Mouse (Mus musculus): ENCODE data around the gene Ifnab.

Ifnab gene

GRCm38 (mm10) chr4:88691259-88691658 lies at the start of gene Ifnab:
TSS of gene Ifnab (minus strand) at chr4:88691359.
- DNase-seq (ENCODE audit: low spot score in 2 of 2): no peak

- DNase-seq (ENCODE audit: low spot score in 2 of 2): no peak
These were observed 47.9 kb upstream of the Ifnab start for GRCm38 (mm10) chr4:88739036-88739435.

GRCm38 (mm10) chr4:88738480-88738879 lies 47.3 kb upstream of the Ifnab start:
- peak in 1 of 2 experiments; percentile 38 for DNase-seq (ENCODE audit: low spot score in 2 of 2)

DNA sequence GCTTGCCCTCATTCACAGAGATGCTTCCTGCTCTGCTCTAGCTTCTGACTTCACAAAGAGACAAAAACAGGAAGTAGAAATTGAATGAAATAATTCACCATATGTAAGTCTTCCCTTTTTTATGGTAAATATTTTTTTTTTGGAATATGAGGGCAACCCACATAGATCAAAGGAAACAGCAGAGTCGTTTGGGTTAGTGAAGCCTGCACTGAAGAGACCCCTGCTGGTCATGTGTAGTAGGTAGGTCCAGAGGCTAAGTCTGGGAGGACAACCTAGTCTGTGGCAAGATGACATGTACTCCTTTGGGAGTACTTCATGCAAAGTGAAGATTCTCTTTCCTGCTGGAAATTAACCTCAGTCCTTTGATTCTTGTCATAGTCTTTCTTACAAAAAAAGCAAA lies 36.2 kb upstream of the Ifnab start:
- no peak for DNase-seq (ENCODE audit: low spot score in 2 of 2)

DNA sequence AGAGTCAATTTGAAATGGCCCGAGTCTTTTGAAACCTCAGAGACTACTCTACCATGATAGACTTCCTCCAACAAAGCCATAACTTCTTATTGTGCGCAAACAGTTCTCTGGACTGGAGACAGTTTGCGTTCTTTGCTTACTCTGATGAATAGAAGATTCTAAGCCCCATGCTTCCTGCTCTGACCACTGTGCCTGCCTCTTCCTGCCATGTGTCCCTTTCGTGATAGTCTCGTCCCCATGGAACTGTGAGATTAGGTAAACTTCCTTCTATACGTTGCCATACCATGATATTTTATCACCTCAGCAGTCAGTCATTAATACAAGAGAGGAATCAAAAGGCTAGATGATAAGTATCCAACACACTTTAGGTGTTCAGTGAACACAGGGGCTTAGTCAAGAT lies 35.6 kb upstream of the Ifnab start:
- no peak for DNase-seq (ENCODE audit: low spot score in 2 of 2)

- DNase-seq (ENCODE audit: low spot score in 2 of 2): no peak
These were observed 32.4 kb upstream of the Ifnab start for GRCm38 (mm10) chr4:88723497-88724090.

- DNase-seq (ENCODE audit: low spot score in 2 of 2): peak; percentile 79 to 88
These were observed 30.9 kb upstream of the Ifnab start, which contains the start of the genes Gm26566 and Klhl9 for GRCm38 (mm10) chr4:88721791-88722721. TSS of gene Gm26566 (plus strand) at chr4:88721805. TSS of gene Klhl9 (minus strand) at chr4:88722465.

DNA sequence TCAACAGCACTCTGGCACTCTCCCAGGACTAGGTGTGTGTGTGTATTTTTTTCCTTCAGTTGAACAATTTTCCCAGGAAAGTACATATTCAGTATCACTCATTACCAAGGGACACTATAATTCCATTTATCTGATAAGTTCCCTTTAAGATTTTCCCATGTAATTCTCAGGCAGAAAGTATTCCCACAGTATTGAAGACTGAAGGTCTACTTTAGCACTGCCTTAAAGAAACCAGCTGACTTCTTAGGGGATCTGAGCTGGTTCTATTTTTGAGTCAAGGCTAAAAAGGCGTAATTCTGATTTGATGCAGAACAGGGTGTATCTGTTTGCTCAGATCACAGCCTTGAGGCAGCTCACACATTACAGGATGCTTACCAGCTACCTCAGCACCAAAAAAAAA lies 27.6 kb upstream of the Ifnab start:
- no peak for DNase-seq (ENCODE audit: low spot score in 2 of 2)

GRCm38 (mm10) chr4:88715059-88715458 lies 23.9 kb upstream of the Ifnab start:
- DNase-seq (ENCODE audit: low spot score in 2 of 2): no peak

DNA sequence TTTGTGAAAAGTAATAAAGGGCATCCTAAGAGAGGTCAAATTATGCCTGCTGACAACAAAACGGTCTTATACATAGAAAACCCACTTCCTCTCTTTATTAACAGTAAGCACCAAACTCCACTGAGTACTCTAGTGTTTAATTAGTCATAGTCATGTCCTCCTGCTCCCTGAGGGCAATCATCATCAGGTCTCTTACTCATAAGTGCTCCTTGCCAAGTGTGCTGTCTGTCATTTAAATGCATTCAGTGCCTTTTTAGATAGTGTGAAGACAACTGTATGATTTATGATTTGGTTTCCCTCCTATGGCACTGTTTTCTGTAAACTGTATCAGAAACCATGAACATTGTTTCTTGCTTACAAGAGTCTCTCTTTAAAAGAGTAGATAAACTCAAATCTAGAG lies 23.1 kb upstream of the Ifnab start:
- no peak for DNase-seq (ENCODE audit: low spot score in 2 of 2)

DNA sequence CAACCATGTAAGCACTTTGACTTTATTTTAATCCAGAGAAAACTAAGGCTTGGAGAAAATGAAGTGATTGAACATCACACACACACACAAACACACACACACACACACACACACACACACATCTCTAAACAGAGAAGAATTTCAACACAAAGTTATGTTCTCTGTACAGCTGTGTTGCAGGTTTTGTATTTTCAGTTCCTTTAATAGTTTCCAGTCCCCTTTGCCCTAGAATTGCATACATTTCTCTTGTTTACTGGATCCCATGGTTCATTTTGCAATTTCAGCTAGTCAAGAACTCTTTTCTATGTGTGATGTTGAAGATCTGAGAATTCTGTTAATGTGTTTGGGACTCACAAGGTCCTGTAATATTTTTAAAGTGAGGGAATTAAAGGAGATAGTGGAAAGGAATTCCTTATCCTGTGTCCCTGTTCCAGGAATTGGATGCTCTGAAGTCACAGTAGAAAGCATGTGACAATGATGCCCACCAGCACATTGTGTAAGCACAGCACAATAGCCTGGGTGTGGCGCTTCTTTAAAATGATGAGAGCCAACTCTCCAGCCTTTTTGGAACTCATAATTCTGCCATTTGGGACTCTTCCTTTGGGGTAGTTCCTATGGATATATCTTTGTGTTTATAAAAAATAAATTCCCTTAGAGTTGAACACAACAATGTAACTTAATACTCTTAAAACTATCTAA lies 16.1 kb upstream of the Ifnab start:
- no peak for DNase-seq (ENCODE audit: low spot score in 2 of 2)

DNA sequence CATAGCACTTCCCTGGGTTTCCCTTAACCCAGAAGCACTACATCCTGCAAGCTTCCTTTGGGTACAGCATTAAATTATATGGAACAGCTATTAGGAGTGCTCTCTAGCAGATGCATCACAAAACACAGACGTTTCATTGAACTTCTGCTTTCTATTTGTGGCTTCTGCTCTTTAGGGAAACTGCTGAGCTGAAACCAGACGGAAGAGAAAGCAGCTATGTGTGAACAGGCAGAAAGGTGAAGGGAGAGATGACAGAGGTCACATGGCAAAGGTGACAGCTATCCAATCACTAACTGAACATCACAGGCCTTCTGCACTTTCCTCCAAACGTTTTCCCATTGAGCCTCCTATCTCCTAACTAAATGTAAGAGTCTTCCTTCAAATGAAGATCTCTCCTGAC lies 14.8 kb upstream of the Ifnab start:
- no peak for DNase-seq (ENCODE audit: low spot score in 2 of 2)

- no peak for DNase-seq (ENCODE audit: low spot score in 2 of 2)
These were observed 8.1 kb upstream of the Ifnab start for GRCm38 (mm10) chr4:88699301-88699700.

DNA sequence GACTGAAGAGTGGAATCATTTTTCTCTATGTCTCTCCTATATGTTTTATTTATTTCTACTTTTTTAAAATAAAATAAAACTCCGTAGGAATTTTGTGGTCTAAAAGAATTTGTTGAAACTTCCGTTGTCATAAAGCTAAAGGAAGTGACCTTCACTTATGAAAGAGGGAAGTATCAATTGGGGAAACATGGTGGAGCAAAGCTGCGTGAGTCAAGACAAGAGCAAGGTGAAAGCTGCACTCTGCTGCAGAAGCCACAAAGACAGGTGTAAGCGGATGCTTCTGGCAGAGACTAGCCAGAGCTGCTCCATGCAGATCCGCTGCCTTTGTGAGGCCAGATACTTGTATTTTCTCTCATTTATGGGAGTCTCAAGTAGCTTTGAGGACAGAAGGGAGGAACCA lies 7.6 kb upstream of the Ifnab start:
- no peak for DNase-seq (ENCODE audit: low spot score in 2 of 2)

DNA sequence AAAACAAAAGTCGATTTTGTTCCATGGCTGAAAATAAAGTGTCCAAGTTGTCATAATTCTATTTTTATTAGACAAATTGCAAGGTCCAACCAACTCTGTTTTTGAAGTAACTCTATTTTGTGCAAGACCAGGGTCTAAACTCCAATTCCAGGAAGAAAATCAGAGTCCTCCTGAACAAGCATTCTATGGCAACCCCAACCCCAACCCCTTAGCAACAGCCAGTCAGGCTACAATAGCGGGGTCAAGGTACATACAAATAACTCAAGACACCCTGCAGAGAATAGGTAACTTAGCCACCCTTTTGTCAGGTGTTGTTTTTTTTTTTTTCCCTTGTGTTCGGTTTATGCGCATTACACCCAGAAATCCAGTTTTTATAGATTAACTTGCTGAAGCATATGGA lies 6.6 kb upstream of the Ifnab start:
- no peak for DNase-seq (ENCODE audit: low spot score in 2 of 2)

GRCm38 (mm10) chr4:88697108-88697507 lies 5.9 kb upstream of the Ifnab start:
- DNase-seq (ENCODE audit: low spot score in 2 of 2): no peak

DNA sequence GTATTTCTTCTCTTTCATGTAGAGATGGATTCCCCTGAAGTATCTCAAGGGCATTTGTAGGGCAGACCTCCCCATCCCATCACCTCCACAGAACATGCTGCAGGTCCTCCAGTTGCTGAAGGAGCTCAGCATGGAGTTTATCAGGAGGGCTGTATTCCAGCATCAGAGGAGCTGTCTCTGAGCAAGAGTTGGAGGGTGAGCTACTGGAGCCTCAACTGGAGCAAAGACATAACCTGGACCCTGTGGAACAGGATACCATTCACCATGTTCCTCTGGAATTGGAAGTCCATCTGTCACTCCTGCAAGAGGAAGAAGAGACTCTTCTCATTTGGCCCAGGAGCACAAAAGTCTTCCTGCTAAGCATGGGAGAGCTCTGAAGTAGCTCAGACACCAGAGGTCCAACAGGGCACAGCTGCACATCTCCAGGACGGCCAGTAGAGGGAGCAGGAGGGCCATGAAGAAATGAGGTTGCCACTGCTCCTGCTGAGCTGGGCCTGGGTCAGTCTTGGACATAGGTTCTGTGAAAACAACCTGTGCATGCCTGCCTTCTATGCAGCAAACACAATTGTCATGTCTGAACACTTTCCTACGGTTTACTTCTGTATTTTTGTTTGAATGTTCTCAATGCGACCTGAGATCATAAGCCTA lies 5.2 kb upstream of the Ifnab start:
- peak in 1 of 2 experiments; percentile 61 for DNase-seq (ENCODE audit: low spot score in 2 of 2)

- no peak for DNase-seq (ENCODE audit: low spot score in 2 of 2)
These were observed 2.2 kb upstream of the Ifnab start for GRCm38 (mm10) chr4:88693392-88693791.

GRCm38 (mm10) chr4:88692537-88692936 lies 1.4 kb upstream of the Ifnab start:
- no peak for DNase-seq (ENCODE audit: low spot score in 2 of 2)

DNA sequence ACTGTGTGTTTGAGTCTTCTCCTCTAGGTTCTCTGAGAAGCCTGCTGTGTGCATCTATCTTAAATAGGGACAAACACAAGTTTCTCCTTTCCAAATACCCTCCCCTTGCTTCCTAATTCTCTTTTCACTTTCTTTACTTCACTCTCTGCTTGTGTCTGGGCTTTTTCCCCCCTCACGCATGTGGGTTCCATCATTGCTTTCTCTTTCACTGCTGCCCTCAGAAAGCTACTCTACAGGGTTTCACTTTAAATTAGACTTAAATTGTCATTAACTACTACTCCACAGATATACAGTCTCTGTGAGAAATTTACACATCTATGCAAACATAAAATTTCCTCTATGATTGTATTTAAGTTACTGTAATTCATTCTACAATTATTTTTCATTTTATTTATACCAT lies 7.3 kb downstream of the Ifnab start, which contains the start of gene Ifna2:
Ifna2 (minus strand) TSS at position 101 of the 400 bp plus-strand sequence.
- no peak for DNase-seq (ENCODE audit: low spot score in 2 of 2)

DNA sequence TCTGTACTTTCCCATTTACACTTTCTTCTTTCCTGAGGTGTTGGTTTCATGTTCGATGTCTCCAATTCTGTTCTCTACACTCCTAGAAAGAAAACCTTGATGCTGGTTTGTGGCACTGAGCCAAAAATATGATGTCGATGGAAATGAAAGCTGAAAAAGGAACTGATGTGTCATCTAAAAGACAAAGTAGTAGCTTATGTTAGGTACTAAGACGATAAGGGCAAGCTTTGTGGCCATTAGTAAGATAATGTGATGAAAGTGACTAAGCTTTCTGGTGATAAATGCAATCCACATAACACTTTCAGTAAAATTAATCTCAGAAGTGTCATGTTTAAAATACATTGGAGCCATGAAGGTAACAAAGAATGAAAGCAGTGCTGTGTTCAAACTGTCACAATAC lies 9.8 kb downstream of the Ifnab start:
- DNase-seq (ENCODE audit: low spot score in 2 of 2): no peak

DNA sequence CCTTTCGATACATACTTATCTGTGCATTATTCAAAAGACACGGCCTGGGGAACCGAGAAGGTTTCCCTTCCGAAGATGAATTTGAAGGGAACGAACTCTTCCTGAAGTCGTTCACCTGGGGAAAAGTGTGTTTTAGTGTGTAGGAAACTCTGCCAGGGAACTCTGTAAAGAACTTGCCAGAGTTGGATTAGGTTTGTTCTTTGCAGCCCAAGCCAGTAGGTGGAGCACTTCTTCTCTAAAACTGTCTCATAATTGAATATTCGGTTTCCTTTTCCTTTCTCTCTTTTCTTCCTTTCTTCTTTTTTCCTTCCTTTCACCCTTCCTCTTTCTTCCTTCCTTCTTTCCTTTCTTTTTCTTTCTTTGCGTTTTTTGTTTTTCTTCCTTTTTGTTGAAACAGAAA lies 10.8 kb downstream of the Ifnab start:
- DNase-seq (ENCODE audit: low spot score in 2 of 2): no peak

Data from frontal cortex, postnatal 10 days (tissue).